Mouse (Mus musculus) myocyte (in vitro differentiated cells): ENCODE measurements at regions not wholly inside any gene's neighbourhood (a gene's known extent, or its start where the extent isn't known, plus 50 kb on each side); places are given as distances from the start of the nearest gene placed in this dataset.

Source experiments
- E2F4 ChIP-seq: IDR thresholded peaks from one replicate; pipeline ENCODE4 v1.6.1; 2011; ENCODE audit warnings: mild to moderate bottlenecking, control low read depth, moderate library complexity; ENCODE audit not compliant: insufficient read depth
- POLR2A ChIP-seq: IDR thresholded peaks from one replicate; pipeline ENCODE4 v1.6.1; 2011; ENCODE audit warnings: low read depth, mild to moderate bottlenecking, control low read depth, moderate library complexity; ENCODE audit not compliant: insufficient read length
- POLR2AphosphoS2 ChIP-seq: IDR thresholded peaks from one replicate; pipeline ENCODE4 v1.6.1; 2011; ENCODE audit warnings: low read depth, control low read depth; ENCODE audit not compliant: insufficient read length
- USF1 ChIP-seq: IDR thresholded peaks from one replicate; pipeline ENCODE4 v1.6.1; 2011; ENCODE audit warnings: low read depth, mild to moderate bottlenecking, control low read depth, moderate library complexity

GRCm38 (mm10) chr11:71337428-71337827 lies 106.9 kb upstream of the Nlrp1b start:
- TF ChIP-seq POLR2AphosphoS2 (no peak), POLR2A (no peak), USF1 (no peak), E2F4 (no peak)
